Mouse (Mus musculus): ENCODE measurements around the gene Lrp8.

- TF ChIP-seq TCF12 (IDR thresholded peaks at IDR 0.05; ENCODE audit: low read depth, low read length) = no peak
- TF ChIP-seq ZMIZ1 (IDR thresholded peaks at IDR 0.05; ENCODE audit: low read depth, low read length) = no peak
- TF ChIP-seq POLR2A (IDR thresholded peaks at IDR 0.05; ENCODE audit: control insufficient read depth in 1 of 2, insufficient read depth in 1 of 2, low read depth in 1 of 2, low read length in 2 of 2, poor library complexity in 1 of 2) = no peak
- TF ChIP-seq JUND (IDR thresholded peaks at IDR 0.05; ENCODE audit: low read depth, low read length) = no peak
- no peak for TF ChIP-seq CTCF (IDR thresholded peaks at IDR 0.05 in 2 of 3, conservative IDR thresholded peaks at IDR 0.05 in 1 of 3; ENCODE audit: control insufficient read depth in 1 of 3, insufficient read depth in 1 of 3, low read depth in 2 of 3, low read length in 3 of 3, poor library complexity in 1 of 3, severe bottlenecking in 1 of 3)
- no peak for TF ChIP-seq POLR2AphosphoS5 (IDR thresholded peaks at IDR 0.05; ENCODE audit: borderline replicate concordance, low read depth, low read length)
- TF ChIP-seq MEF2A (IDR thresholded peaks at IDR 0.05; ENCODE audit: extremely low read depth, insufficient replicate concordance, low read depth, low read length, poor library complexity, severe bottlenecking) = no peak
- TF ChIP-seq EP300 (IDR thresholded peaks at IDR 0.05; ENCODE audit: low read depth in 1 of 2, low read length in 2 of 2) = no peak
- no peak for TF ChIP-seq POLR2AphosphoS2 (IDR thresholded peaks at IDR 0.05; ENCODE audit: low read length)
- TF ChIP-seq ZC3H11A (IDR thresholded peaks at IDR 0.05; ENCODE audit: low read depth, low read length) = no peak
- no peak for TF ChIP-seq SIN3A (IDR thresholded peaks at IDR 0.05; ENCODE audit: low read length)
Observed at GRCm38 (mm10) chr4:107816459-107816858, 14.4 kb downstream of the Lrp8 start.
